Mouse (Mus musculus) ES-Bruce4 (cell line): Measurements from ENCODE around the gene 9130213A22Rik. TPM values are rescaled to one million over a fixed set of nuclear protein-coding genes. Genes with fewer than 3 reads are reported as not detected.

Source experiments
- H3K27ac ChIP-seq: 2 replicates; pipeline ENCODE4 v1.5.1; 2012; ENCODE audit warnings: low read length, inconsistent platforms; ENCODE audit not compliant: insufficient read depth
- H3K27me3 ChIP-seq: 2 replicates; pipeline ENCODE4 v1.6.1; 2012; ENCODE audit warnings: mild to moderate bottlenecking, low read length, inconsistent platforms; ENCODE audit not compliant: control insufficient read depth, poor library complexity, insufficient read depth, severe bottlenecking
- H3K36me3 ChIP-seq: 2 replicates; pipeline ENCODE4 v1.6.1; 2012; ENCODE audit warnings: inconsistent platforms, mild to moderate bottlenecking, low read length, moderate library complexity; ENCODE audit not compliant: control insufficient read depth, poor library complexity, insufficient read depth, severe bottlenecking
- H3K4me1 ChIP-seq: one replicate; pipeline ENCODE4 v1.8.1; 2011; ENCODE audit warnings: low read length; ENCODE audit not compliant: control insufficient read depth, insufficient read depth
- H3K4me3 ChIP-seq: 2 replicates; pipeline ENCODE4 v1.5.1; 2011; ENCODE audit warnings: low read depth, mild to moderate bottlenecking, low read length
- H3K9ac ChIP-seq: 2 replicates; pipeline ENCODE4 v1.6.1; 2012; ENCODE audit warnings: low read depth, mild to moderate bottlenecking, inconsistent platforms; ENCODE audit not compliant: poor library complexity, severe bottlenecking
- H3K9me3 ChIP-seq: replicated peaks from 2 replicates; pipeline ENCODE4 v1.6.1; 2012; ENCODE audit warnings: mild to moderate bottlenecking, low read length, inconsistent platforms; ENCODE audit not compliant: control insufficient read depth, poor library complexity, insufficient read depth, severe bottlenecking
- CTCF ChIP-seq: IDR thresholded peaks from one replicate; pipeline ENCODE4 v1.8.1; 2011; ENCODE audit warnings: low read depth, low read length
- EP300 ChIP-seq: IDR thresholded peaks from 2 replicates; pipeline ENCODE4 v1.6.1; 2011; ENCODE audit warnings: low read depth, low read length; ENCODE audit not compliant: insufficient read depth
- POLR2A ChIP-seq: IDR thresholded peaks from one replicate; pipeline ENCODE4 v1.8.1; 2011; ENCODE audit warnings: low read length; ENCODE audit not compliant: insufficient read depth
- polyA plus RNA-seq: library from polyadenylated mRNA; stranded (reverse); fragments of >200 nt; gene quantifications from 2 replicates; pipeline ENCODE4 v1.2.4, GENCODE M21; 2011; ENCODE audit warnings: low read depth; ENCODE audit not compliant: missing spikeins, insufficient read depth, insufficient read length

Gene 9130213A22Rik
- polyA plus RNA-seq, 1 experiment, result not detected

DNA sequence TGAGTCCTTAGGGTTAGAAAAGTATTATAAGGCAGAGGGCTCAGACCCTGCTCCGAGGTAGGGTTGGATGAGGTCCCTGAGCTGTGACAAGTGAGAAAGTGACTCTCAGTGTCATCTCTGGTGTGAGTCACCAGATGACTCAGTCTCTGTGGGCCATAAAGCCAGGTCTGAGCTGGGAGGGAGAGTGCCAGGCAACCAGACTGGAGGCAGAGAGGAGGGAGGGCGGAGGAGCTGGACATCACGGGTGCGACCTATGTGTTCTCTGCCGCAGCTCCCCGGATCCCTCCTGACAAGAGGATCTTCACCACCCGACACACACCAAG lies 20.0 kb downstream of the 9130213A22Rik start:
- Histone ChIP-seq H3K9me3 (no peaks in the 10 kb centered on the region), H3K27ac (no peak overlapping the region), H3K4me1 (no peaks in the 10 kb centered on the region), H3K4me3 (no peak overlapping the region), H3K27me3 (no peaks in the 10 kb centered on the region), H3K9ac (no peak overlapping the region), H3K36me3 (peaks cover 22% of the 10 kb centered on the region)
- no peak for TF ChIP-seq EP300
- TF ChIP-seq CTCF, result no peak
- TF ChIP-seq POLR2A, result no peak

GRCm38 (mm10) chr11:69101604-69102402 lies 20.6 kb downstream of the 9130213A22Rik start:
- no peaks in the 10 kb centered on the region for H3K9me3 ChIP-seq
- no peak overlapping the region for H3K9ac ChIP-seq
- no peak for TF ChIP-seq CTCF
- no peak for TF ChIP-seq EP300
- H3K36me3 ChIP-seq, result peaks cover 22% of the 10 kb centered on the region
- H3K27me3 ChIP-seq, result no peaks in the 10 kb centered on the region
- no peak overlapping the region for H3K4me3 ChIP-seq
- H3K4me1 ChIP-seq, result no peaks in the 10 kb centered on the region
- H3K27ac ChIP-seq, result no peak overlapping the region

DNA sequence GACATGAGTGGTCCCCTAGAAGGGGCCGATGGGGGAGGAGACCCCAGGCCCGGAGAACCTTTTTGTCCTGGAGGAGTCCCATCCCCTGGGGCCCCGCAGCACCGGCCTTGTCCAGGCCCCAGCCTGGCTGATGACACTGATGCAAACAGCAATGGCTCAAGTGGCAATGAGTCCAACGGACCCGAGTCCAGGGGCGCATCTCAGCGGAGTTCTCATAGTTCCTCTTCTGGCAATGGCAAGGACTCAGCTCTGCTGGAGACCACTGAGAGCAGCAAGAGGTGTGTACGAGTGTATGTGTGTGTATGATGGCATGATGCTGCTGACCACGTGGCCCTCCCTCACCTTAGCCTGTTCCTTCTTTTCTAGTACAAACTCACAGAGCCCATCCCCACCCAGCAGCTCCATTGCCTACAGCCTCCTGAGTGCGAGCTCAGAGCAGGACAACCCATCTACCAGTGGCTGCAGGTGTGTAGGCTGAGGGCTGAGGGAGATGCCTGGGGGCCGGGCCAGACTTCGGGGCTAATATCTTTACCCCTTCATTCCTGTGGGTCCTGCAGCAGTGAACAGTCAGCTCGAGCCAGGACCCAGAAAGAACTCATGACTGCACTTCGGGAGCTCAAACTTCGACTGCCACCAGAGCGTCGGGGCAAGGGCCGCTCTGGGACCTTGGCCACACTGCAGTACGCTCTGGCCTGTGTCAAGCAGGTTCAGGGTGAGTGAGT lies 21.6 kb downstream of the 9130213A22Rik start:
- H3K9ac ChIP-seq, result peak overlapping the region; percentile 57; the same call in 1 of the 2 replicates
- TF ChIP-seq EP300 (no peak), POLR2A (no peak), CTCF (no peak)
- H3K27ac ChIP-seq, result no peak overlapping the region
- no peaks in the 10 kb centered on the region for H3K27me3 ChIP-seq
- no peak overlapping the region for H3K4me3 ChIP-seq
- no peaks in the 10 kb centered on the region for H3K9me3 ChIP-seq
- no peaks in the 10 kb centered on the region for H3K4me1 ChIP-seq
- H3K36me3 ChIP-seq, result peaks cover 22% of the 10 kb centered on the region

- no peaks in the 10 kb centered on the region for H3K4me1 ChIP-seq
- no peaks in the 10 kb centered on the region for H3K27me3 ChIP-seq
- peaks cover 22% of the 10 kb centered on the region for H3K36me3 ChIP-seq
- H3K9ac ChIP-seq, result peak overlapping the region; percentile 65
- no peak overlapping the region for H3K27ac ChIP-seq
- TF ChIP-seq POLR2A (no peak), EP300 (no peak), CTCF (no peak)
- H3K9me3 ChIP-seq, result no peaks in the 10 kb centered on the region
- H3K4me3 ChIP-seq, result peak overlapping the region; percentile 79
Observed at GRCm38 (mm10) chr11:69099915-69100345, 22.5 kb downstream of the 9130213A22Rik start.

DNA sequence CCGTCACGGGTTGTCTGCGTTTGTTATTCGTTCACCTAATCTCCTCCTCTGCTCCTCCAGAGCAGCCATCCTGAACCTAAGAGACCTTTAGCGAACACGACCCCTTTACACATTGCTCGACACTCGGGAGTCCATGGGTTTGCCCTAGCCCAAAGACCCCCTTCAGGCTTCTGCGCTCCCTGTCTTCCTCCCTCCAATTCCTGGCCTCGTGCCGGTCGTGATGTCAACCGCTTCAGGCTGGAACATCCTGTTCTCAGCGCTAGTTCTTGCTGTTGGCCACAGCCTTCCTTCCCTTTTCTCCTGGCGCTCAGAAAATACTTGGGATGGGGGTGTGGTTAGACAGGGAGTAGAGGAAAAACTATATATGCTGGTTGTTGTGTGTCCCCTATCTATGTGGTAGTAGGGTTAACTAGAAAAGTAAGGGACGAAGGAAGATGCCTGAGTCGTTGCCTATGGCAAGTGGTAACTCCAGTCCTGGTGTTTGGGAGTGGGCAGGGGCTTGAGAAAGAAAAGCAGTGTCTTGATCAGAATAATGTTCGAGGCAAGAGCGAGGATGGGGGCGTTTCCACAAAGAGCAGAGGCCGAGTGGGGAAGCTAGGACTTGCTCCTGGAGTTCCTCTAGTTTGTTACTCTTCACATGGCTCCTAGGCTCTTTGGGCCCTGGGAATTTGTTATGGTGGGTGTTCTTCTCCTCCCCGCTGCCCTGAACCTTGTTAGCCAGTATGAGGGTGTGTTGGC lies 23.0 kb downstream of the 9130213A22Rik start:
- no peak for TF ChIP-seq EP300
- TF ChIP-seq POLR2A, result no peak
- no peak for TF ChIP-seq CTCF
- Histone ChIP-seq H3K4me3 (peak overlapping the region; percentile 79), H3K36me3 (peaks cover 22% of the 10 kb centered on the region), H3K9ac (peak overlapping the region; percentile 65), H3K9me3 (no peaks in the 10 kb centered on the region), H3K27ac (no peak overlapping the region), H3K27me3 (no peaks in the 10 kb centered on the region), H3K4me1 (no peaks in the 10 kb centered on the region)

- peaks cover 16% of the 10 kb centered on the region for H3K36me3 ChIP-seq
- H3K27ac ChIP-seq, result no peak overlapping the region
- no peaks in the 10 kb centered on the region for H3K4me1 ChIP-seq
- H3K9ac ChIP-seq, result peak overlapping the region; percentile 65
- TF ChIP-seq POLR2A (no peak), EP300 (no peak), CTCF (no peak)
- H3K9me3 ChIP-seq, result no peaks in the 10 kb centered on the region
- H3K4me3 ChIP-seq, result peak overlapping the region; percentile 79
- no peaks in the 10 kb centered on the region for H3K27me3 ChIP-seq
Observed at GRCm38 (mm10) chr11:69098762-69099091, 23.7 kb downstream of the 9130213A22Rik start.
